Mouse (Mus musculus) embryonic fibroblast, embryonic 13.5 days (primary cell): ENCODE results near the gene Ccdc17.

Experiments
- CTCF ChIP-seq: IDR thresholded peaks from 2 replicates; pipeline ENCODE4 v1.5.1; 2011; ENCODE audit warnings: mild to moderate bottlenecking, control low read depth, low read length, moderate library complexity, borderline replicate concordance; ENCODE audit not compliant: insufficient read depth
- POLR2A ChIP-seq: IDR thresholded peaks from 2 replicates; pipeline ENCODE4 v1.6.1; 2011; ENCODE audit warnings: low read depth, mild to moderate bottlenecking, control low read depth, low read length, moderate library complexity

GRCm38 (mm10) chr4:116627722-116628662 is 31.5 kb downstream of the Ccdc17 start, which contains the start of gene Nasp:
- TF ChIP-seq CTCF, result no peak
- TF ChIP-seq POLR2A, result no peak
